9 mouse cellular contexts compared by ENCODE assay signal in the genomic region with DNA sequence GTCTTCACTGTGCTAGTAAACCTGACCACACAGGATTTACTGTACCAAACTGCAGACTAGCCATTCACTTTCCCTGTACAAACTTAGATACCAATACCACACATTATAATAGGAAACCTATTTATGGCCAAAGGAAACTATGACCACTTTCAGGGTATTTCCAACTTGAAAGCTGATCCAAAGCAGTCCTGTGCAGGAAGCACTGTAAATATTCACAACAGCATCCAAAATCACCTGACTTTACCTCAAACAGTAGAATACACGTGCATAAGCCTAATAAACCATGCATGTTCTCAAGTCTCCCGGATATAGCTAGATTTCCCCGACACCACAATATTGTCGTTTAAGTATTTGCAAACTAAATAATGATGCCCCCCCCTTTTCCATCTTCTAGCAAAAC. TPM values are rescaled to one million over a fixed set of nuclear protein-coding genes. Genes with fewer than 3 reads are reported as not detected.
A peak's percentile ranks its signal among the peaks of the same experiment; 100 is the strongest.
DNase-seq lines count a peak whose midpoint lies in the region; ATAC-seq and TF ChIP-seq lines count a peak whose summit lies in the region.
"Had no signal": no experiment of that assay in that cellular context is flagged by ENCODE, and none has a peak within 500 bp of the region (broad histone marks: within the 10 kb centered on the region; RNA-seq: fewer than 3 reads in every experiment).

No protein-coding gene starts in this region.

- intact Hi-C loops in left cerebral cortex, postnatal 10 days (cut with DNase I): no loop called here

- DNase-seq in kidney, postnatal 4 days: no peak
- no peak for DNase-seq in hindbrain, postnatal 0 days (ENCODE audit: low spot score)
- no peak for DNase-seq in embryo, embryonic 10 days (ENCODE audit: low spot score)
- no peak for DNase-seq in left cerebral cortex, postnatal 10 days (ENCODE audit: extremely low spot score in 1 of 2, low spot score in 2 of 2)
- DNase-seq in urinary bladder, postnatal 25 days (ENCODE audit: low spot score): no peak
- DNase-seq: lung, postnatal 36 days had no signal

- peak overlapping the region; percentile 57 for H3K27ac ChIP-seq in kidney, embryonic 16.5 days (ENCODE audit: low read length)
- peak overlapping the region; percentile 77 for H3K27ac ChIP-seq in bone marrow macrophage, adult 2 months (ENCODE audit: insufficient read depth, low read depth, low read length)
- no peak overlapping the region for H3K27ac ChIP-seq in hindbrain, postnatal 0 days

- no peaks in the 10 kb centered on the region for H3K9me3 ChIP-seq in kidney, embryonic 16.5 days (ENCODE audit: low read length)
- H3K9me3 ChIP-seq in hindbrain, postnatal 0 days (ENCODE audit: low read length): no peaks in the 10 kb centered on the region

- H3K27me3 ChIP-seq in kidney, embryonic 16.5 days (ENCODE audit: insufficient read depth, low read length): no peaks in the 10 kb centered on the region
- H3K27me3 ChIP-seq in hindbrain, postnatal 0 days (ENCODE audit: insufficient read depth, low read length): no peaks in the 10 kb centered on the region
- H3K27me3 ChIP-seq in myocyte (ENCODE audit: control insufficient read depth, insufficient read depth, insufficient read length): no peaks in the 10 kb centered on the region

- peak overlapping the region; percentile 72 for H3K4me3 ChIP-seq in kidney, embryonic 16.5 days (ENCODE audit: low read length)
- H3K4me3 ChIP-seq in bone marrow macrophage, adult 2 months (ENCODE audit: insufficient read depth, low read length): peak overlapping the region; percentile 88
- peak overlapping the region; percentile 57 for H3K4me3 ChIP-seq in hindbrain, postnatal 0 days (ENCODE audit: low read length)
- peak overlapping the region; percentile 86 for H3K4me3 ChIP-seq in myocyte

- H3K79me2 ChIP-seq in myocyte (ENCODE audit: control insufficient read depth, insufficient read depth): peaks cover 27% of the 10 kb centered on the region

- H3K4me1 ChIP-seq in kidney, embryonic 16.5 days (ENCODE audit: insufficient read depth, low read length): peaks cover 31% of the 10 kb centered on the region
- peaks cover 7% of the 10 kb centered on the region for H3K4me1 ChIP-seq in bone marrow macrophage, adult 2 months (ENCODE audit: control insufficient read depth, insufficient read depth, low read length)
- peaks cover 8% of the 10 kb centered on the region for H3K4me1 ChIP-seq in hindbrain, postnatal 0 days (ENCODE audit: insufficient read depth, low read length)

- H3K36me3 ChIP-seq in kidney, embryonic 16.5 days (ENCODE audit: insufficient read depth, low read length): peaks cover 38% of the 10 kb centered on the region
- peaks cover 8% of the 10 kb centered on the region; the same call in 1 of the 2 replicates for H3K36me3 ChIP-seq in hindbrain, postnatal 0 days (ENCODE audit: insufficient read depth, low read length)
- peaks cover 34% of the 10 kb centered on the region for H3K36me3 ChIP-seq in myocyte (ENCODE audit: control insufficient read depth, insufficient read depth)

- peak overlapping the region; percentile 80 for H3K4me2 ChIP-seq in kidney, embryonic 16.5 days (replicated peaks; ENCODE audit: low read depth, low read length)
- H3K4me2 ChIP-seq in hindbrain, postnatal 0 days (ENCODE audit: low read depth, low read length): peak overlapping the region; percentile 90
- H3K4me2 ChIP-seq in myocyte (ENCODE audit: low read depth): peak overlapping the region; percentile 87

- TF ChIP-seq POLR2A in bone marrow macrophage, adult 2 months (IDR thresholded peaks at IDR 0.05; ENCODE audit: borderline replicate concordance, low read depth, low read length): no peak
- TF ChIP-seq POLR2A in myocyte (IDR thresholded peaks at IDR 0.05; ENCODE audit: insufficient read length, low read depth): no peak

- no peak for TF ChIP-seq CTCF in bone marrow macrophage, adult 2 months (IDR thresholded peaks at IDR 0.05; ENCODE audit: low read depth, low read length)
- no peak for TF ChIP-seq CTCF in hindbrain, postnatal 0 days (IDR thresholded peaks at IDR 0.05; ENCODE audit: low read depth)

- peak overlapping the region; percentile 18 for H3ac ChIP-seq in myocyte (ENCODE audit: control insufficient read depth, insufficient read length)

- peak overlapping the region; percentile 90 for H3K9ac ChIP-seq in kidney, embryonic 16.5 days (replicated peaks; ENCODE audit: low read length)
- peak overlapping the region; percentile 80 for H3K9ac ChIP-seq in hindbrain, postnatal 0 days (replicated peaks; ENCODE audit: low read length)

- WGBS in kidney, embryonic 16.5 days: 0% methylated on average over 4 of the region's 4 CpGs
- under 1% methylated on average over 4 of the region's 4 CpGs for WGBS in hindbrain, postnatal 0 days

- no peak for ATAC-seq in kidney, embryonic 16.5 days (ENCODE audit: low FRiP score, low TSS enrichment)
- ATAC-seq in hindbrain, postnatal 0 days: no peak

TF ChIP-seq in myocyte, 11 proteins besides CTCF, POLR2A, EP300 and RAD21:
- TF ChIP-seq SRF (IDR thresholded peaks at IDR 0.05; ENCODE audit: control insufficient read depth, insufficient read length, low read depth) (no peak), CEBPB (IDR thresholded peaks at IDR 0.05; ENCODE audit: insufficient read depth, poor library complexity, severe bottlenecking) (no peak), MAX (IDR thresholded peaks at IDR 0.05; ENCODE audit: low read depth) (no peak), TCF12 (IDR thresholded peaks at IDR 0.05; ENCODE audit: insufficient read depth, poor library complexity, severe bottlenecking) (no peak), REST (IDR thresholded peaks at IDR 0.05; ENCODE audit: insufficient read depth, insufficient read length) (no peak), POLR2AphosphoS2 (IDR thresholded peaks at IDR 0.05; ENCODE audit: insufficient read length, low read depth) (no peak), MYOD1 (IDR thresholded peaks at IDR 0.05; ENCODE audit: control insufficient read depth in 1 of 3, insufficient read length in 2 of 3, low read depth in 2 of 3) (no peak)

RNA-seq across cellular contexts. Expression of gene Rps12, which starts 1.0 kb away (rescaled TPM):
- 128 and 147 TPM in 2 replicates for polyA plus RNA-seq in kidney, embryonic 16.5 days (2015; fragmentation: Nextera tagmentation; extraction: Ambion mirVana)
- 182 and 264 TPM in 2 replicates for polyA plus RNA-seq in bone marrow macrophage, adult 2 months (2012; ENCODE audit: insufficient read depth, insufficient read length, missing spikeins)
- 2,422 and 2,499 TPM in 2 replicates for total RNA-seq in hindbrain, postnatal 0 days (2014; rRNA removed)
- polyA plus RNA-seq in hindbrain, postnatal 0 days (2015; fragmentation: Nextera tagmentation; extraction: Ambion mirVana): 130 and 135 TPM in 2 replicates
- polyA plus RNA-seq in myocyte (2012; fragmentation: generic; extraction: Trizol): 4,767 TPM
- 100 to 1,000 TPM; 259 to 319 TPM for total RNA-seq in left cerebral cortex, postnatal 10 days (2021)

RNA-seq across cellular contexts. Expression of gene Slc18b1, which starts 10.7 kb away (rescaled TPM):
- polyA plus RNA-seq in kidney, embryonic 16.5 days (2015; fragmentation: Nextera tagmentation; extraction: Ambion mirVana): 18.0 and 20.7 TPM in 2 replicates
- polyA plus RNA-seq in bone marrow macrophage, adult 2 months (2012; ENCODE audit: insufficient read depth, insufficient read length, missing spikeins): 1.0 and 6.7 TPM in 2 replicates
- total RNA-seq in hindbrain, postnatal 0 days (2014; rRNA removed): 15.3 and 21.7 TPM in 2 replicates
- polyA plus RNA-seq in hindbrain, postnatal 0 days (2015; fragmentation: Nextera tagmentation; extraction: Ambion mirVana): 13.5 and 17.4 TPM in 2 replicates
- polyA plus RNA-seq in myocyte (2012; fragmentation: generic; extraction: Trizol): 7.0 TPM
- 10 to 100 TPM; 24.4 to 26.0 TPM for total RNA-seq in left cerebral cortex, postnatal 10 days (2021)

Comparison
In these comparisons a context has a peak if more than half of its experiments do, and no peak if none do; other contexts are left out.
1. RNA of gene Rps12, which starts 1.0 kb away (polyA plus RNA-seq): 4,767 TPM in myocyte (single experiment); 182 to 264 TPM in bone marrow macrophage, adult 2 months, 128 to 147 TPM in kidney, embryonic 16.5 days and 130 to 135 TPM in hindbrain, postnatal 0 days; every median in the first group is over 10 times any median in the second.
2. Peak in every context shown above with its lines, with median percentiles within 50 percentile points of each other: H3K4me2 ChIP-seq and H3K4me3 ChIP-seq.